In the genomic region with DNA sequence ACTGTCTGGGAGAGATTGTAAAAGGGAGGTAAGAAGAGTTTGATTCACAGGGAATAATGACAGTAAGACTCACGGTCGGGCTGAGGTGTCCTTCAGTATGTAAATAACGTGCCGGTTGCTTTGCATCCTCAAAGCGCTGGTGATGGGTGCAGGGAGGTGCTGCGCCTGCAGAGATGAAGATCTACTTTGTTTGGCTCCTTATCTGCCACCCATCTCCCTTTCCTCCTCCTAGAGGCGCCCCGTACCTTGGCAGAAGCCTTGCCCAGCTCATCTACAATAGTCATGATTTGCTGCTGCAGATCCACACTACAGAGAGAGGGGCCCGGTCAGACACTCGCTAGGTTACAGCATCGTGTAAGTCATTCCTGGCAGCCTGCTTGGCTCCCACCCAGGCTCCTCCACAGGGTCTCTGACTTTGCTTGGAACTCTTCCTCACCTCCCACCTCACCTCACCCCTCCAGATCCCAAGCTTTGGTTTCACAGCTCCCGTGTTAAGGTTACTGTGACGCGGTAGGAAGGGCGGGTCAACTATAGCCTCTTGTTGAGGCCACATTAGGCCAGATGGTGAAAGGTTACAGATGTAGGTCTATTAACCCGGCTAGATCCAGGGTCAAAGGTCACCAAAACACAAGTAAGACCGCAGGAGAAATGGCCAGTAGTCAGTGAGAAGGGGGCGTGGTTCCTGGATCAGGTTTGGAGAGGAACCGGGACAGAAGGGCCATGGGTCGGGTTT, we compare ENCODE assay signal across 8 mouse cellular contexts. TPM values are rescaled to one million over a fixed set of nuclear protein-coding genes. Genes with fewer than 3 reads are reported as not detected.
DNase-seq lines count a peak whose midpoint lies in the region; ATAC-seq and TF ChIP-seq lines count a peak whose summit lies in the region.

No protein-coding gene starts in this region.

- WGBS in lung, embryonic 15.5 days = 5% methylated on average over 20 of the region's 20 CpGs
- 23% methylated on average over 20 of the region's 20 CpGs for WGBS in midbrain, postnatal 0 days

- peak overlapping the region; percentile 57 for H3K9ac ChIP-seq in lung, embryonic 15.5 days
- H3K9ac ChIP-seq in midbrain, postnatal 0 days (replicated peaks; ENCODE audit: low read length, poor library complexity, severe bottlenecking) = peak overlapping the region; percentile 82

- H3K36me3 ChIP-seq in lung, embryonic 15.5 days = peaks cover 56% of the 10 kb centered on the region
- H3K36me3 ChIP-seq in midbrain, postnatal 0 days (ENCODE audit: insufficient read depth, low read length) = peaks cover 17% of the 10 kb centered on the region

- 0 out of 2 replicates have a peak, but pooled peaks have one; percentile 4 for ATAC-seq in cerebellum, adult (ENCODE audit: insufficient number of reproducible peaks, low FRiP score, low TSS enrichment)
- ATAC-seq in lung, embryonic 15.5 days (ENCODE audit: borderline replicate concordance, extremely low read depth, low FRiP score, low TSS enrichment) = peak; percentile 52; the same call in 1 of the 2 replicates
- ATAC-seq in midbrain, postnatal 0 days (ENCODE audit: low FRiP score) = peak; percentile 33

- 0 out of 2 replicates have a peak, but pooled peaks have one; percentile 1 for TF ChIP-seq CTCF in midbrain, postnatal 0 days (IDR thresholded peaks at IDR 0.05)

- H3K9me3 ChIP-seq in lung, embryonic 15.5 days = no peaks in the 10 kb centered on the region
- H3K9me3 ChIP-seq in midbrain, postnatal 0 days (ENCODE audit: low read length) = no peaks in the 10 kb centered on the region

- peak overlapping the region; percentile 62 for H3K27ac ChIP-seq in lung, embryonic 15.5 days
- peak overlapping the region; percentile 79 for H3K27ac ChIP-seq in midbrain, postnatal 0 days (ENCODE audit: low read depth, low read length)

- peak overlapping the region; percentile 86 for H3K4me2 ChIP-seq in lung, embryonic 15.5 days
- peak overlapping the region; percentile 83 for H3K4me2 ChIP-seq in midbrain, postnatal 0 days (ENCODE audit: low read depth, low read length, poor library complexity, severe bottlenecking)

- no peaks in the 10 kb centered on the region for H3K27me3 ChIP-seq in lung, embryonic 15.5 days
- H3K27me3 ChIP-seq in midbrain, postnatal 0 days (ENCODE audit: insufficient read depth, low read length) = no peaks in the 10 kb centered on the region

- H3K4me1 ChIP-seq in lung, embryonic 15.5 days = peaks cover 15% of the 10 kb centered on the region
- H3K4me1 ChIP-seq in midbrain, postnatal 0 days (ENCODE audit: insufficient read depth, low read length) = peaks cover 8% of the 10 kb centered on the region

- H3K4me3 ChIP-seq in lung, embryonic 15.5 days = peak overlapping the region; percentile 65
- peak overlapping the region; percentile 60 for H3K4me3 ChIP-seq in midbrain, postnatal 0 days (ENCODE audit: low read depth, low read length)

- DNase-seq in cerebellum, adult 11-12 months = no peak
- DNase-seq in lung, postnatal 10 days = no peak
- DNase-seq in induced T-regulatory cell, adult 2 months (ENCODE audit: low read depth) = peak; percentile 54
- DNase-seq in midbrain, postnatal 0 days (ENCODE audit: low spot score) = no peak
- DNase-seq in frontal cortex, postnatal 25 days (ENCODE audit: low spot score in 2 of 2) = no peak
- DNase-seq in thymus, postnatal 25 days = no peak

RNA-seq across cellular contexts. Expression of gene Atat1, which starts 0.5 kb away (rescaled TPM):
- 58.3 and 63.6 TPM in 2 replicates for polyA plus RNA-seq in lung, embryonic 15.5 days (2015; fragmentation: Nextera tagmentation; extraction: Ambion mirVana)
- 199 and 216 TPM in 2 replicates for total RNA-seq in midbrain, postnatal 0 days (2014; rRNA removed)
- 326 and 332 TPM in 2 replicates for polyA plus RNA-seq in midbrain, postnatal 0 days (2015; fragmentation: Nextera tagmentation; extraction: Ambion mirVana)

RNA-seq across cellular contexts. Expression of gene Mrps18b, which starts 6.8 kb away (rescaled TPM):
- 73.9 and 77.5 TPM in 2 replicates for polyA plus RNA-seq in lung, embryonic 15.5 days (2015; fragmentation: Nextera tagmentation; extraction: Ambion mirVana)
- total RNA-seq in midbrain, postnatal 0 days (2014; rRNA removed) = 37.2 and 46.6 TPM in 2 replicates
- polyA plus RNA-seq in midbrain, postnatal 0 days (2015; fragmentation: Nextera tagmentation; extraction: Ambion mirVana) = 55.7 and 57.4 TPM in 2 replicates

RNA-seq across cellular contexts. Expression of gene Ppp1r10, which starts 6.9 kb away (rescaled TPM):
- 35.9 and 38.2 TPM in 2 replicates for polyA plus RNA-seq in lung, embryonic 15.5 days (2015; fragmentation: Nextera tagmentation; extraction: Ambion mirVana)
- 39.3 and 52.8 TPM in 2 replicates for total RNA-seq in midbrain, postnatal 0 days (2014; rRNA removed)
- polyA plus RNA-seq in midbrain, postnatal 0 days (2015; fragmentation: Nextera tagmentation; extraction: Ambion mirVana) = 23.0 and 24.8 TPM in 2 replicates

RNA-seq across cellular contexts. Expression of gene 2310061I04Rik, which starts 12.1 kb away (rescaled TPM):
- polyA plus RNA-seq in lung, embryonic 15.5 days (2015; fragmentation: Nextera tagmentation; extraction: Ambion mirVana) = 20.5 and 21.2 TPM in 2 replicates
- total RNA-seq in midbrain, postnatal 0 days (2014; rRNA removed) = 43.5 and 47.7 TPM in 2 replicates
- polyA plus RNA-seq in midbrain, postnatal 0 days (2015; fragmentation: Nextera tagmentation; extraction: Ambion mirVana) = 88.3 and 89.3 TPM in 2 replicates

RNA-seq across cellular contexts. Expression of gene Dhx16, which starts 29.7 kb away (rescaled TPM):
- 42.0 and 42.1 TPM in 2 replicates for polyA plus RNA-seq in lung, embryonic 15.5 days (2015; fragmentation: Nextera tagmentation; extraction: Ambion mirVana)
- total RNA-seq in midbrain, postnatal 0 days (2014; rRNA removed) = 26.7 and 27.7 TPM in 2 replicates
- polyA plus RNA-seq in midbrain, postnatal 0 days (2015; fragmentation: Nextera tagmentation; extraction: Ambion mirVana) = 23.6 and 25.1 TPM in 2 replicates
